Mouse (Mus musculus) T-helper 2 cell (primary cell): Measurements from ENCODE around the gene 1600015I10Rik.

ENCODE experiments used
- in situ Hi-C: fragments of 300-600 bp; cut with MboI, MseI; formaldehyde crosslinking; loops from one replicate; pipeline ENCODE4 v1.15.1; 2025; ENCODE audit warnings: high pct_unique_total_duplicates

The 1600015I10Rik gene

GRCm38 (mm10) chr6:48967868-48968267 is 38.2 kb downstream of the 1600015I10Rik start:
- in situ Hi-C loops: no loop called here

GRCm38 (mm10) chr6:48974663-48975062 is 45.0 kb downstream of the 1600015I10Rik start, which contains the start of gene Doxl2:
Doxl2 (plus strand) TSS chr6:48974963.
- in situ Hi-C loops: no loop called here

DNA sequence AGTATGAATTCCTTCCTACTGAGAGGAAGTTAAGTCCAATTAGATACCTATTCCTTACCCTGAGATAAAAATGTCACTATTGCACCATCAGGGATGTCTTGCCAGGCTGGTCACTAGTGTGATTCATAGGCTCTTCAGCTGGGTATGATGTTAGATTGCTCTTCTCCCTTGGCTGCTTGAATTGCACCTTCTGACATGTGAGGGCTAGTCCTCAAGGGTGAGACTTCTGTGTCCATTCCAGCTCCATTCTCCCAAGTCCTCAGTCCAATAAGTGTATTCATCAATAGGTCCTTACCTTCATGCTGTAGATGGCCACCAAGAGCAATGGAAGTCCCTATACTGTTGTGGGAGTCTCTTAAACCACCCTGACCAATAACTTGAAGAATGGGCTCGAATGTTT is 49.9 kb downstream of the 1600015I10Rik start:
- in situ Hi-C loops: no loop called here

DNA sequence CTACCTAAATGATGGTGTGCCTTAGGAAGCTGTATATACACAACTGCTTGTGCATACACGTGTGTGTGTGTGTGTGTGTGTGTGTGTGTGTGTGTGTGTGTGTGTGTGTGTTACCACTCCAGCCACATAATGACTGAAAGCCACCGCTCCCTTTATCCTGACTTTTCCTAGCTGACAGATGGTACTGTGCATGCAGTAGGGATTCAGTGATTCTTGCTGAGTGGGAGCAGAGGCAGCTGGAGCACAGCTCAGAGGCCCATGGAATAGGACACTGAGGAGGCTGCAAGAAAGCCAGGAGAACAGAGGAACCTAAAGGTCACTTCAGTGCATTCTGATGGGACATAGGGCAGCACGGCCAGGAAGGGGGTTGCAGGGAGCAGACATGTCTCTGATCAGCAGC is 52.6 kb downstream of the 1600015I10Rik start:
- in situ Hi-C loops: no loop called here
